In the genomic region with DNA sequence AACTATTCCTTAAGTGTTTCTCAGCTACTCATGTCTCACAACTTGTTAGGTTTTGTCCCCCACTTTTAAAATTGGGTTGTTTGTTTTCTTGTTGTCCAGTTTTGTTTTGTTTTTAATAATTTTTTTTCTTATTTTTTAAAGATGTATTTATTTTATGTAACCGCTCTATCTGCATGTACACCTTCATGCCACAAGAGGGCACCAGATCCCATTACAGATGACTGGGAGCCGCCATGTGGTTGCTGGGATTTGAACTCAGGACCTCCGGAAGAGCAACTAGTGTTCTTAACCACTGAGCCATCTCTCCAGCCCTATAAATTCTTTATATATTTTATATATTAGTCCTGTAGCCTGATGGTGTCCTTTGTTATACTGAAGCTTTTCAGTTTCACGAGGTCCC, we compare ENCODE assay signal across 17 mouse cellular contexts. TPM values are rescaled to one million over a fixed set of nuclear protein-coding genes. Genes with fewer than 3 reads are reported as not detected.
DNase-seq lines count a peak whose midpoint lies in the region; ATAC-seq and TF ChIP-seq lines count a peak whose summit lies in the region.
"Had no signal": no experiment of that assay in that cellular context is flagged by ENCODE, and none has a peak within 500 bp of the region (broad histone marks: within the 10 kb centered on the region; RNA-seq: fewer than 3 reads in every experiment).

No protein-coding gene starts in this region.

- peak; percentile 37 for DNase-seq in CD4-positive, CD25-positive, alpha-beta regulatory T cell, adult 2 months (ENCODE audit: low read depth, low spot score)
- DNase-seq in kidney, postnatal 0 days (ENCODE audit: low spot score) = no peak
- no peak for DNase-seq in kidney, adult 11 months
- DNase-seq in A20 (ENCODE audit: low read depth, low spot score) = peak; percentile 29
- DNase-seq in cerebellum, adult 2 months = no peak
- DNase-seq in thymus, postnatal 0 days (ENCODE audit: low spot score) = no peak
- DNase-seq: adrenal gland, adult 8-10 months; kidney, postnatal 36 days; right cerebral cortex, postnatal 14 days; thymus, adult 2 months had no signal

- TF ChIP-seq CTCF in kidney, postnatal 0 days (IDR thresholded peaks at IDR 0.05; ENCODE audit: low read depth) = peak; percentile 48
- TF ChIP-seq CTCF in bone marrow, adult 2 months (IDR thresholded peaks at IDR 0.05; ENCODE audit: control insufficient read depth, insufficient read depth, low read length) = peak; percentile 11; the same call in 1 of the 2 replicates
- TF ChIP-seq CTCF in cerebellum, adult 2 months (IDR thresholded peaks at IDR 0.05; ENCODE audit: borderline replicate concordance, insufficient read depth, low read depth, low read length) = no peak

- H3K4me2 ChIP-seq in kidney, postnatal 0 days (ENCODE audit: low read length) = no peak overlapping the region
- H3K4me2 ChIP-seq: embryonic facial prominence, embryonic 13.5 days had no signal

- H3K9ac ChIP-seq in kidney, postnatal 0 days (ENCODE audit: low read depth, low read length) = no peak overlapping the region
- H3K9ac ChIP-seq: embryonic facial prominence, embryonic 13.5 days had no signal

- no peak for ATAC-seq in CD4-positive, CD25-positive, alpha-beta regulatory T cell, adult 4 months
- ATAC-seq in kidney, postnatal 0 days (replicated peaks; ENCODE audit: low FRiP score, low read depth) = no peak

- H3K36me3 ChIP-seq in kidney, postnatal 0 days (ENCODE audit: insufficient read depth, low read length) = no peaks in the 10 kb centered on the region
- H3K36me3 ChIP-seq: embryonic facial prominence, embryonic 13.5 days; forebrain, embryonic 10.5 days had no signal

- no peak overlapping the region for H3K4me3 ChIP-seq in kidney, postnatal 0 days (replicated peaks; ENCODE audit: low read depth, low read length)
- H3K4me3 ChIP-seq in bone marrow, adult 2 months (replicated peaks; ENCODE audit: control insufficient read depth, low read depth, low read length) = no peak overlapping the region
- no peak overlapping the region for H3K4me3 ChIP-seq in cerebellum, adult 2 months (replicated peaks; ENCODE audit: insufficient read depth, low read depth, low read length)
- H3K4me3 ChIP-seq: embryonic facial prominence, embryonic 13.5 days; forebrain, embryonic 10.5 days had no signal

- 94% methylated on average over 4 of the region's 4 CpGs for WGBS in kidney, postnatal 0 days
- WGBS in bone marrow, adult 2 months = 86% methylated on average over 4 of the region's 4 CpGs
- WGBS in cerebellum, adult 2 months = 94% methylated on average over 4 of the region's 4 CpGs

- H3K27ac ChIP-seq in kidney, postnatal 0 days = no peak overlapping the region
- H3K27ac ChIP-seq in bone marrow, adult 2 months (ENCODE audit: control insufficient read depth, insufficient read depth, low read depth, low read length, poor library complexity) = no peak overlapping the region
- H3K27ac ChIP-seq in cerebellum, adult 2 months (ENCODE audit: insufficient read depth, low read length) = no peak overlapping the region
- H3K27ac ChIP-seq: embryonic facial prominence, embryonic 13.5 days; forebrain, embryonic 10.5 days had no signal

- TF ChIP-seq POLR2A in bone marrow, adult 2 months (IDR thresholded peaks at IDR 0.05; ENCODE audit: borderline replicate concordance, control insufficient read depth, low read depth, low read length) = no peak
- TF ChIP-seq POLR2A in cerebellum, adult 2 months (IDR thresholded peaks at IDR 0.05; ENCODE audit: borderline replicate concordance, insufficient read depth, low read length) = no peak

- H3K9me3 ChIP-seq in kidney, postnatal 0 days (replicated peaks; ENCODE audit: low read length) = no peaks in the 10 kb centered on the region
- H3K9me3 ChIP-seq: embryonic facial prominence, embryonic 13.5 days; forebrain, embryonic 10.5 days had no signal

- no peaks in the 10 kb centered on the region for H3K27me3 ChIP-seq in kidney, postnatal 0 days (ENCODE audit: insufficient read depth, low read length)
- no peaks in the 10 kb centered on the region for H3K27me3 ChIP-seq in cerebellum, adult 2 months (ENCODE audit: control insufficient read depth, insufficient read depth, low read length)
- H3K27me3 ChIP-seq: embryonic facial prominence, embryonic 13.5 days had no signal

- no peaks in the 10 kb centered on the region for H3K4me1 ChIP-seq in kidney, postnatal 0 days (replicated peaks; ENCODE audit: insufficient read depth, low read length)
- H3K4me1 ChIP-seq in bone marrow, adult 2 months (ENCODE audit: control insufficient read depth, insufficient read depth, low read length) = no peaks in the 10 kb centered on the region
- H3K4me1 ChIP-seq in cerebellum, adult 2 months (ENCODE audit: control insufficient read depth, insufficient read depth, low read length) = no peaks in the 10 kb centered on the region
- H3K4me1 ChIP-seq: embryonic facial prominence, embryonic 13.5 days had no signal

RNA-seq across cellular contexts. Expression of a gene that starts 49.3 kb away (rescaled TPM):
- not detected for polyA plus RNA-seq in CD4-positive, CD25-positive, alpha-beta regulatory T cell, adult 4 months (2017; shearing (Covaris generic))
- not detected in 2 replicates for polyA plus RNA-seq in kidney, postnatal 0 days (2015; fragmentation: Nextera tagmentation; extraction: Ambion mirVana)
- not detected in 2 replicates for polyA plus RNA-seq in bone marrow, adult 2 months (2011; ENCODE audit: insufficient read depth, insufficient read length, low replicate concordance, missing spikeins)
- polyA plus RNA-seq in cerebellum, adult 2 months (2012; rRNA removed) = not detected in 2 replicates
- polyA plus RNA-seq in thymus, postnatal 0 days (2015; fragmentation: Nextera tagmentation; extraction: Ambion mirVana) = not detected in 2 replicates
- polyA plus RNA-seq: embryonic facial prominence, embryonic 13.5 days; forebrain, embryonic 10.5 days; heart, embryonic 16.5 days; limb, embryonic 14.5 days; lung, embryonic 16.5 days; thymus, adult 2 months had no signal

Comparison
In these comparisons a context has a peak if more than half of its experiments do, and no peak if none do; other contexts are left out.
1. DNase-seq: peak in CD4-positive, CD25-positive, alpha-beta regulatory T cell, adult 2 months (single experiment) and A20 (single experiment); none in kidney, postnatal 0 days (single experiment), kidney, adult 11 months (single experiment), cerebellum, adult 2 months (0 of 2) and thymus, postnatal 0 days (single experiment).